Mouse (Mus musculus): ENCODE data around the gene Ncor1. TPM values are rescaled to one million over a fixed set of nuclear protein-coding genes. Genes with fewer than 3 reads are reported as not detected.

Ncor1 gene
- total and polyA plus RNA-seq, 2 experiments from 2014 or later: 82.4 to 129 TPM

GRCm38 (mm10) chr11:62457891-62458270 is 460 bp downstream of the Ncor1 start:
- TF ChIP-seq EP300 (IDR thresholded peaks at IDR 0.05; ENCODE audit: low read depth): no peak
- no peak for TF ChIP-seq CTCF (IDR thresholded peaks at IDR 0.05; ENCODE audit: low read depth)
- Histone ChIP-seq H3K27ac (ENCODE audit: low read depth) (peak overlapping the region; percentile 100), H3K27me3 (ENCODE audit: control insufficient read depth, insufficient read depth, low read length) (no peaks in the 10 kb centered on the region), H3K9me3 (replicated peaks; ENCODE audit: control insufficient read depth, low read length) (no peaks in the 10 kb centered on the region), H3K4me1 (ENCODE audit: control insufficient read depth, insufficient read depth) (peaks cover 8% of the 10 kb centered on the region), H3K9ac (replicated peaks; ENCODE audit: low read depth, low read length) (peak overlapping the region; percentile 99), H3K4me2 (ENCODE audit: low read depth, low read length) (peak overlapping the region; percentile 98), H3K4me3 (ENCODE audit: low read depth, low read length) (peak overlapping the region; percentile 93), H3K36me3 (replicated peaks; ENCODE audit: control insufficient read depth, insufficient read depth, low read length) (0 out of 2 replicates have a peak, but pooled peaks cover 4% of the 10 kb centered on the region)
- ATAC-seq (ENCODE audit: insufficient read depth, low read depth): no peak
- WGBS: under 1% methylated on average over 18 of the region's 18 CpGs
- DNase-seq (ENCODE audit: low spot score): peak; percentile 57

GRCm38 (mm10) chr11:62457241-62457890 is 975 bp downstream of the Ncor1 start:
- Histone ChIP-seq H3K9me3 (replicated peaks; ENCODE audit: control insufficient read depth, low read length) (no peaks in the 10 kb centered on the region), H3K4me1 (ENCODE audit: control insufficient read depth, insufficient read depth) (peaks cover 8% of the 10 kb centered on the region), H3K27ac (ENCODE audit: low read depth) (peak overlapping the region; percentile 100), H3K4me3 (ENCODE audit: low read depth, low read length) (peak overlapping the region; percentile 93), H3K36me3 (replicated peaks; ENCODE audit: control insufficient read depth, insufficient read depth, low read length) (0 out of 2 replicates have a peak, but pooled peaks cover 4% of the 10 kb centered on the region), H3K9ac (replicated peaks; ENCODE audit: low read depth, low read length) (peak overlapping the region; percentile 99), H3K27me3 (ENCODE audit: control insufficient read depth, insufficient read depth, low read length) (no peaks in the 10 kb centered on the region), H3K4me2 (ENCODE audit: low read depth, low read length) (peak overlapping the region; percentile 98)
- WGBS: under 1% methylated on average over 66 of the region's 73 CpGs
- TF ChIP-seq EP300 (IDR thresholded peaks at IDR 0.05; ENCODE audit: low read depth): no peak; the same call in 1 of the 2 replicates
- TF ChIP-seq CTCF (IDR thresholded peaks at IDR 0.05; ENCODE audit: low read depth): no peak
- ATAC-seq (ENCODE audit: insufficient read depth, low read depth) (peak; percentile 94), DNase-seq (ENCODE audit: low spot score) (peak; percentile 92)

DNA sequence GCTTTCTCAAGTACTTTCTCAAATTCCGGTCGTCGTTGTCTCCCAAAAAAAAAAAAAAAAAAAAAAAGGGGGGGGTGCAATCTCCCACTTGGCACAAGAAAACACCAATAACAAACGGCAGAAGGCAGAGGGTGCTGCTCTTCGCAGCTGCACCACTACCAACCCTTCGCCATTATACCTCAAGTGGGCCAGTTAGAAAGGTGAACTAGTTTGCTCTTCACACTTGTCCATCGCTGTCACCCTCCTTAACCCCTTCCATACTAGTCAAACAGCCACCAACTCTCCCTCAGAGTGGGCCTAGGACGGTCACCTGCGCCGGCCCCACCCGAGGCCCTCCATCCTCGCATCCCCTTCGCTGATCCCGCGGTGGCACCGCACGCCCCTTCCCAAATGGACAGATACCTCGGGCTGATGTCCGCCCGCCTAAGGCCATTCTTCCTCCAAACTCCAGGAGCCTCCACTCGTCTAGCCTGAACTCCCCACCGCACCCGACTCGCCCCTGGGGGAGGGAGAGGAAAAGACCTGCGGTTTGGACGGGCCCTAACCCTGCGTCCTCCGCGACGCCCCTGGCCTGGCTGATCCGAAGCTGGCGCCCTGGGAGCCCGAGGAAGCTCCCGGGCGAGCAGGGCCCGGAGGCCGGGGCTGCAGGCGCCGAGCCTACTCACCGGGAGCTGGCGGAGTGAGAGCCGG is 1.7 kb downstream of the Ncor1 start:
- ATAC-seq (ENCODE audit: insufficient read depth, low read depth): peak; percentile 51
- H3K4me2 ChIP-seq (ENCODE audit: low read depth, low read length): peak overlapping the region; percentile 98
- H3K4me1 ChIP-seq (ENCODE audit: control insufficient read depth, insufficient read depth): peaks cover 8% of the 10 kb centered on the region
- H3K4me3 ChIP-seq (ENCODE audit: low read depth, low read length): peak overlapping the region; percentile 93
- peak; percentile 78 for DNase-seq (ENCODE audit: low spot score)
- 0 out of 2 replicates have a peak, but pooled peaks cover 4% of the 10 kb centered on the region for H3K36me3 ChIP-seq (replicated peaks; ENCODE audit: control insufficient read depth, insufficient read depth, low read length)
- H3K9me3 ChIP-seq (replicated peaks; ENCODE audit: control insufficient read depth, low read length): no peaks in the 10 kb centered on the region
- peak overlapping the region; percentile 99 for H3K9ac ChIP-seq (replicated peaks; ENCODE audit: low read depth, low read length)
- TF ChIP-seq EP300 (IDR thresholded peaks at IDR 0.05; ENCODE audit: low read depth) (no peak; the same call in 1 of the 2 replicates), CTCF (IDR thresholded peaks at IDR 0.05; ENCODE audit: low read depth) (peak; percentile 29; the same call in 1 of the 2 replicates)
- H3K27me3 ChIP-seq (ENCODE audit: control insufficient read depth, insufficient read depth, low read length): no peaks in the 10 kb centered on the region
- under 1% methylated on average over 37 of the region's 42 CpGs for WGBS
- peak overlapping the region; percentile 100 for H3K27ac ChIP-seq (ENCODE audit: low read depth)

GRCm38 (mm10) chr11:62456021-62456482 is 2.3 kb downstream of the Ncor1 start:
- H3K4me3 ChIP-seq (ENCODE audit: low read depth, low read length): peak overlapping the region; percentile 93
- DNase-seq (ENCODE audit: low spot score) (no peak), ATAC-seq (ENCODE audit: insufficient read depth, low read depth) (no peak)
- peak overlapping the region; percentile 98 for H3K4me2 ChIP-seq (ENCODE audit: low read depth, low read length)
- no peaks in the 10 kb centered on the region for H3K9me3 ChIP-seq (replicated peaks; ENCODE audit: control insufficient read depth, low read length)
- H3K36me3 ChIP-seq (replicated peaks; ENCODE audit: control insufficient read depth, insufficient read depth, low read length): 0 out of 2 replicates have a peak, but pooled peaks cover 4% of the 10 kb centered on the region
- no peak for TF ChIP-seq EP300 (IDR thresholded peaks at IDR 0.05; ENCODE audit: low read depth)
- no peak for TF ChIP-seq CTCF (IDR thresholded peaks at IDR 0.05; ENCODE audit: low read depth)
- peak overlapping the region; percentile 99; the same call in 1 of the 2 replicates for H3K9ac ChIP-seq (replicated peaks; ENCODE audit: low read depth, low read length)
- H3K27me3 ChIP-seq (ENCODE audit: control insufficient read depth, insufficient read depth, low read length): no peaks in the 10 kb centered on the region
- 3% methylated on average over 3 of the region's 3 CpGs for WGBS
- peaks cover 8% of the 10 kb centered on the region for H3K4me1 ChIP-seq (ENCODE audit: control insufficient read depth, insufficient read depth)
- H3K27ac ChIP-seq (ENCODE audit: low read depth): peak overlapping the region; percentile 100

DNA sequence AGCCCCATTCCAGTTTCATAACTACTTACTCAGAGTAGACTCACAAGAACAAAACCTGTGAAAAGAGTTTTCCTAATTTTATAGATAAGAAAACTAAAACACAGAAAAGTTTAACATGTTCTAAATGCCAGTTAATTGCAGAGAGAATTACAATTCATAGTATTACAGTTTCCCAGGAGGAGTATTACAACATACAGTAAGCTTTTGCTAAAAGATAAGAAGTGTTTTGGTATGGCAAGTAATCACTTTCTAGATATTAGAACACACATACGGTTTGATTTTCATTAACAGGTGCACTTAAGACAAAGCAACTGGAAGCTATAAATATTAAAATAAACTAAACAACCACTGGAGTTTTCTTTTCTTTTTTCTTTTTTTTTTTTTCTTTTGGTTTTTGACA is 3.1 kb downstream of the Ncor1 start:
- 20% methylated on average over 1 of the region's 1 CpGs for WGBS
- DNase-seq (ENCODE audit: low spot score) (no peak), ATAC-seq (ENCODE audit: insufficient read depth, low read depth) (no peak)
- no peak overlapping the region for H3K9ac ChIP-seq (replicated peaks; ENCODE audit: low read depth, low read length)
- 0 out of 2 replicates have a peak overlapping the region, but pooled peaks have one; percentile 98 for H3K4me2 ChIP-seq (ENCODE audit: low read depth, low read length)
- H3K4me3 ChIP-seq (ENCODE audit: low read depth, low read length): no peak overlapping the region
- peaks cover 8% of the 10 kb centered on the region for H3K4me1 ChIP-seq (ENCODE audit: control insufficient read depth, insufficient read depth)
- no peak for TF ChIP-seq EP300 (IDR thresholded peaks at IDR 0.05; ENCODE audit: low read depth)
- TF ChIP-seq CTCF (IDR thresholded peaks at IDR 0.05; ENCODE audit: low read depth): no peak
- H3K27me3 ChIP-seq (ENCODE audit: control insufficient read depth, insufficient read depth, low read length): no peaks in the 10 kb centered on the region
- H3K36me3 ChIP-seq (replicated peaks; ENCODE audit: control insufficient read depth, insufficient read depth, low read length): 0 out of 2 replicates have a peak, but pooled peaks cover 4% of the 10 kb centered on the region
- no peak overlapping the region for H3K27ac ChIP-seq (ENCODE audit: low read depth)
- H3K9me3 ChIP-seq (replicated peaks; ENCODE audit: control insufficient read depth, low read length): no peaks in the 10 kb centered on the region
